Mouse (Mus musculus) lung, embryonic 16.5 days (tissue): ENCODE data around the gene Cwc25. TPM values are rescaled to one million over a fixed set of nuclear protein-coding genes. Genes with fewer than 3 reads are reported as not detected.

Experiments
- ATAC-seq: fragments of 200-750 bp; cut with Nextera tagmentation; 2 replicates; pipeline ENCODE4 v1.8.0; 2017; ENCODE audit warnings: low read depth, mild to moderate bottlenecking, moderate library complexity
- H3K27ac ChIP-seq: fragments of 300-500 bp; sonication (generic); 2 replicates; pipeline ENCODE4 v1.5.1; 2014; ENCODE audit warnings: mild to moderate bottlenecking, control low read depth, low read length
- H3K27me3 ChIP-seq: fragments of 300-500 bp; sonication (generic); 2 replicates; pipeline ENCODE4 v1.6.1; 2014; ENCODE audit warnings: low read depth, low read length, mixed read lengths; ENCODE audit not compliant: control insufficient read depth, insufficient read depth
- H3K36me3 ChIP-seq: fragments of 300-500 bp; sonication (generic); 2 replicates; pipeline ENCODE4 v1.6.1; 2014; ENCODE audit warnings: low read length; ENCODE audit not compliant: control insufficient read depth, insufficient read depth
- H3K4me1 ChIP-seq: fragments of 300-500 bp; sonication (generic); replicated peaks from 2 replicates; pipeline ENCODE4 v1.6.1; 2014; ENCODE audit warnings: low read length, mixed read lengths; ENCODE audit not compliant: control insufficient read depth, insufficient read depth
- H3K4me2 ChIP-seq: fragments of 300-500 bp; sonication (generic); 2 replicates; pipeline ENCODE4 v1.6.1; 2014; ENCODE audit warnings: low read depth, low read length, control low read depth
- H3K4me3 ChIP-seq: fragments of 300-500 bp; sonication (generic); 2 replicates; pipeline ENCODE4 v1.5.1; 2014; ENCODE audit warnings: mild to moderate bottlenecking, low read length, control low read depth
- H3K9ac ChIP-seq: fragments of 300-500 bp; sonication (generic); 2 replicates; pipeline ENCODE4 v1.6.1; 2014; ENCODE audit warnings: low read length, control low read depth
- H3K9me3 ChIP-seq: fragments of 300-500 bp; sonication (generic); 2 replicates; pipeline ENCODE4 v1.6.1; 2016; ENCODE audit warnings: low read length; ENCODE audit not compliant: control insufficient read depth
- WGBS: fragments of 180-500 bp; shearing (Covaris S2); extraction: QIAGEN DNeasy Blood & Tissue Kit; methylation state at CpG from one replicate; pipeline ENCODE4 v1.1.7; 2014; 5-methylcytosine and 5-hydroxymethylcytosine counted together
- polyA plus RNA-seq: library from polyadenylated mRNA; unstranded; fragments of >200 nt; fragmentation: Nextera tagmentation; extraction: Ambion mirVana; gene quantifications from 2 replicates; pipeline ENCODE4 v1.2.1, GENCODE M21; 2015

Cwc25 gene
- 16.1 and 18.5 TPM in 2 replicates for polyA plus RNA-seq

GRCm38 (mm10) chr11:97766154-97766881 lies at the start of gene Cwc25:
Gene Cwc25, minus strand, starts transcription at chr11:97766556.
- peaks cover 12% of the 10 kb centered on the region for H3K36me3 ChIP-seq
- H3K4me1 ChIP-seq = peaks cover 10% of the 10 kb centered on the region
- peak within 1 kb of the TSS; percentile 93 for H3K27ac ChIP-seq
- H3K27me3 ChIP-seq = no peaks in the 10 kb centered on the region
- under 1% methylated on average over 38 of the region's 38 CpGs for WGBS
- peak within 1 kb of the TSS; percentile 69 for H3K4me3 ChIP-seq
- no peaks in the 10 kb centered on the region for H3K9me3 ChIP-seq
- H3K9ac ChIP-seq = peak within 1 kb of the TSS; percentile 88
- ATAC-seq = peak; percentile 97
- peak within 1 kb of the TSS; percentile 79 for H3K4me2 ChIP-seq

DNA sequence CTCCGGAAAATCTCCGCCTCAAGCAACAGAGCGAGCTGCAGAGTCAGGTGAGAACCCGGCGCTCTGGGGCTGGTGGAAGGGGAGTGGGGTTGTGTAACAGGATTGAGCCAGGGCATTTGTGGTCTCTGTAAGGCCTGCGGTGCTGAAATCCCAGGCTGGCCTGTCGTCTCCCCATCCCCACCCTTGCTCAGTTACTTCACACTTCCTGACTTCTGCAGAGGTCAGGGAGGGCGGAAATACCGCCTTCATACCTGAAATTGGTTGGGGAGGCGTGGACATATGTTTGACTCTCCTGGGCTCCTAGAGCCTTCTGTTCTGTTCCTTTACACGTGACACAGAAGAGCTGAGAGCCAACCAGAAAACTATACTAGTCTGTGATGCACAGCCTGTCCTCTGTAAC lies 49.4 kb upstream of the Cwc25 start:
- Histone ChIP-seq H3K27ac (peak overlapping the region; percentile 55), H3K4me1 (peaks cover 79% of the 10 kb centered on the region), H3K4me2 (no peak overlapping the region), H3K27me3 (no peaks in the 10 kb centered on the region), H3K9ac (peak overlapping the region; percentile 13; the same call in 1 of the 2 replicates), H3K9me3 (no peaks in the 10 kb centered on the region), H3K36me3 (peaks cover 14% of the 10 kb centered on the region; the same call in 1 of the 2 replicates), H3K4me3 (no peak overlapping the region)
- ATAC-seq = no peak
- 67% methylated on average over 11 of the region's 11 CpGs for WGBS

- H3K9ac ChIP-seq = no peak overlapping the region; the same call in 1 of the 2 replicates
- no peak overlapping the region for H3K4me2 ChIP-seq
- WGBS = 52% methylated on average over 17 of the region's 17 CpGs
- peaks cover 14% of the 10 kb centered on the region; the same call in 1 of the 2 replicates for H3K36me3 ChIP-seq
- H3K9me3 ChIP-seq = no peaks in the 10 kb centered on the region
- no peaks in the 10 kb centered on the region for H3K27me3 ChIP-seq
- H3K4me3 ChIP-seq = no peak overlapping the region
- H3K27ac ChIP-seq = peak overlapping the region; percentile 59
- no peak for ATAC-seq
- peaks cover 93% of the 10 kb centered on the region for H3K4me1 ChIP-seq
Measured at GRCm38 (mm10) chr11:97813746-97814515, 47.6 kb upstream of the Cwc25 start.

GRCm38 (mm10) chr11:97813085-97813484 lies 46.7 kb upstream of the Cwc25 start:
- Histone ChIP-seq H3K9me3 (no peaks in the 10 kb centered on the region), H3K27me3 (no peaks in the 10 kb centered on the region), H3K27ac (peak overlapping the region; percentile 47), H3K4me2 (no peak overlapping the region), H3K36me3 (peaks cover 14% of the 10 kb centered on the region; the same call in 1 of the 2 replicates), H3K4me1 (peaks cover 93% of the 10 kb centered on the region), H3K4me3 (no peak overlapping the region), H3K9ac (no peak overlapping the region; the same call in 1 of the 2 replicates)
- WGBS = 30% methylated on average over 7 of the region's 7 CpGs
- ATAC-seq = peak; percentile 18; the same call in 1 of the 2 replicates

DNA sequence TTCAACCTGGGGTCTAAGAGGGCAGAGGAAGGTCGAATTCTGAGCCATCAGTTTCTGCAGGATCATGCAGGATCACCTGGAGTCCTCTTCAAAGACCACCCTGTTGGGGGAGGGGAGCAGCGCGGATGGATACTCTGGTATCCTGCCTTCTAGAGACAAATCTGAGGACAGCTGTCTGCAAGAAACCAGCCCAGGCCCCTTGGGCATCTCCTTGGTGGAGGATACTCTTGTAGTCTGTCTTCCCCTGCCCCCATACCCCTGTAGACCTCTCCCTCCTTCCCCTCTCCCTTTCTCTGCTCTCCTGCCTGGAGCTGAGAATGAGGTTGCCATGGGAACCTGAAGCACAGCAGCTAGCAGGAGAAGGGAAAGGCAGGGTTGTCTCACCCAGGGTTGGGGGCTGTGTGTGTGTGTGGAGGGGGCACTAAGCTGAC lies 46.1 kb upstream of the Cwc25 start:
- H3K4me2 ChIP-seq = no peak overlapping the region
- H3K9me3 ChIP-seq = no peaks in the 10 kb centered on the region
- no peak overlapping the region for H3K9ac ChIP-seq
- WGBS = 47% methylated on average over 3 of the region's 3 CpGs
- H3K36me3 ChIP-seq = peaks cover 14% of the 10 kb centered on the region; the same call in 1 of the 2 replicates
- ATAC-seq = 0 out of 2 replicates have a peak, but pooled peaks have one; percentile 6
- peaks cover 93% of the 10 kb centered on the region for H3K4me1 ChIP-seq
- no peak overlapping the region for H3K4me3 ChIP-seq
- no peaks in the 10 kb centered on the region for H3K27me3 ChIP-seq
- H3K27ac ChIP-seq = peak overlapping the region; percentile 47

DNA sequence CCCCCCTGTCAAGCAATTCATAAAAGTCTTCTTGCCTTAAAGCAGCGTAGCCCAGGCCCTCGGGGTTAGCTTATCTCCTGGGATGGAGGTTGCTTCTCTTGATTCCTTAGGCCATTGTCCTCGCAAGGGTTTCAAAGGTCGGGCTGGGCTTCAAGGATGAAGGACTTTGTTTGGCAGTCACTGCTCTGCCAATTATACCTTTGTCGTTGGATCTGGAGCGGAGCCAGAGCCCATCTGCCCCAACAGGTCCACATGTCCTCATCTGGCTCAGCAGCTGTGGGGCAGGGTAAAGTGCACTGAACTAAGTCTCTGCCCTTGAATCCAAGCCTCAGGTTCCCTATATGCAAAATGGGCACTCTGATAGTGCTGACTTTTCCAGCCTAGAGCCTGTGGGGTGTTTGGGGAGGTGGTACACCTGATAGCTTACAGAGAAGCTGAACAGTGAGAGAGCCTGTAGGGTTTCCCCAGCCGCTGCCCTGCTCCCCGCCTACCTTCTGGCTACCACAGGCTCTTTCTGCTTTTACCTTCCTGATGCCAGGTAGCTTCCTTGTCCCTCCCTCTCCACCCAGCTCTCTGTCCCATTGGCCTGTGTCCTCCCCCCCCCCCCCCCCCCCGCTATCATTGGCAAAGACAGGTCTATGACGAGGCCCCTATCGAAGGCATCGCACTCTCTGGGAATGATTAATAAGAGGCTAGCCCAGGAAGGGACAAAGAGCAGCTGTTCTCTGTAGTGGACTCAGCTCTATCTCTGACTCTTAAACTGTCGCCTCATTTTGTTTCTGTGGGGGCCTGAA lies 45.4 kb upstream of the Cwc25 start:
- Histone ChIP-seq H3K36me3 (peaks cover 18% of the 10 kb centered on the region; the same call in 1 of the 2 replicates), H3K9ac (peak overlapping the region; percentile 8; the same call in 1 of the 2 replicates), H3K4me2 (no peak overlapping the region), H3K27me3 (no peaks in the 10 kb centered on the region), H3K4me1 (peaks cover 93% of the 10 kb centered on the region), H3K27ac (peak overlapping the region; percentile 34), H3K4me3 (no peak overlapping the region), H3K9me3 (no peaks in the 10 kb centered on the region)
- WGBS = 31% methylated on average over 12 of the region's 13 CpGs
- no peak for ATAC-seq

DNA sequence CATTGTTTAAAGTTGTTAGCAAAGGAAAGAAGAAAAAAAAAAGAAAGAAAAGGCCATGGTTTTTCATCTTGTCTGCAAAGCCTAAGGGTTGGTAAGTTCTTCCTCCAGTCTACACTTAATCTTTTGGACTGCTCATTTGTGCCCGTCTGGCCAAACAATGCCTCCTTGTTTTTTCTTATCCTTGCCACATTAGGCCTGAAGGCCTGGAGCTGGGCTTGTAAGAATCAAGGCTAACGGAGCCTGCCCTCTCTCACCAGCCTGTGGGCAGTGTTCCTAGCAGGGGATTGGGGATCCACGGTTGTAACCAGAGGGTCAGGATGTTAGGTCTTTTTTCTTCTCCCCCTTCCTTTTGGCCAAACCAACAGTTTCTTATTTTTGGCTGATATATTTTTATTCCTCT lies 44.6 kb upstream of the Cwc25 start:
- H3K4me2 ChIP-seq = no peak overlapping the region
- H3K4me1 ChIP-seq = peaks cover 93% of the 10 kb centered on the region
- no peak for ATAC-seq
- peaks cover 15% of the 10 kb centered on the region; the same call in 1 of the 2 replicates for H3K36me3 ChIP-seq
- WGBS = 35% methylated on average over 3 of the region's 3 CpGs
- H3K9me3 ChIP-seq = no peaks in the 10 kb centered on the region
- no peaks in the 10 kb centered on the region for H3K27me3 ChIP-seq
- H3K9ac ChIP-seq = no peak overlapping the region
- peak overlapping the region; percentile 93; the same call in 1 of the 2 replicates for H3K27ac ChIP-seq
- H3K4me3 ChIP-seq = no peak overlapping the region

DNA sequence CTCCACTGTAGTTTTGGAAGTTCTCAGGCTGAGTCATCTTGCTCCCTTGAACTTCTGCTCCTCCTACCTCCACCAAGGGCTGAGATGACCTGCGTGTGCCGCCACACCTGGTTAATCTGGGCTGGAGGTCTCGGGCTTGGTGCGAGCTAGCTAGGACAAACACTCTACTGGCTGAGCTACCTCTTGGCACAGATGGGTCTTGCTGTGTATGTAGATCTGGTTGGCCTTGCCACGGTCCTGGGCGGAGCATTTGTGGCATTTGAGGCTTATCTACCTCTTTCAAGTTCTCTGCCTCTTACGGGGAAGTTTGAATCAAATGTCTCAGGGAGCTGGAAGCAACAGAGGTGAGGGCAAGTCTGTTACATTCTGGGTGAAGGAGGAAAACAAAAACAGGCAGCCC lies 44.0 kb upstream of the Cwc25 start:
- H3K9ac ChIP-seq = no peak overlapping the region
- peak; percentile 42 for ATAC-seq
- peak overlapping the region; percentile 93 for H3K27ac ChIP-seq
- 47% methylated on average over 7 of the region's 7 CpGs for WGBS
- H3K9me3 ChIP-seq = no peaks in the 10 kb centered on the region
- H3K4me2 ChIP-seq = no peak overlapping the region
- H3K36me3 ChIP-seq = peaks cover 14% of the 10 kb centered on the region; the same call in 1 of the 2 replicates
- peaks cover 94% of the 10 kb centered on the region for H3K4me1 ChIP-seq
- no peaks in the 10 kb centered on the region for H3K27me3 ChIP-seq
- H3K4me3 ChIP-seq = no peak overlapping the region
